32 mouse cellular contexts compared by ENCODE assay signal in the genomic region with DNA sequence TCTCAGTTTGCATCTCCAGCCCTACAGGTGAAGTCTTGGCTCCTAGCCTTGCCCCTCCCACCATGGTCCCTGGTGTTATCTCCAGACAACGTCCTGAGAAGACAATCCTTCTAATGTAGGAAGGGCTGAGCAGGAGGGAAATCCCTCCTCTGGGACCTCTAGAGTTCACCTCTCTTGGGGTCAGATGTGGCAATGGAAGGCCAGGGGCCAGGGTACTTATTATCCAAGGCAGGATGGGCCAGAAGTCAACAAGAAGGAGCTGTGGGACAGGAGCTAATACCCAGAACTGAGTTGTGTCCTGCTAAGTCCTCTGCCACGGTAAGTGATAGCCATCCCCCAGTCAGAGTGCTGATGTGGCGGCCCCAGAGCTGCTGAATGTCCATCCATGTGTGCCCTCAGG. TPM values are rescaled to one million over a fixed set of nuclear protein-coding genes. Genes with fewer than 3 reads are reported as not detected.
DNase-seq lines count a peak whose midpoint lies in the region; ATAC-seq and TF ChIP-seq lines count a peak whose summit lies in the region.
"Had no signal": no experiment of that assay in that cellular context is flagged by ENCODE, and none has a peak within 500 bp of the region (broad histone marks: within the 10 kb centered on the region; RNA-seq: fewer than 3 reads in every experiment).

A gene (plus strand): TSS at position 245 of the 400 bp plus-strand sequence.

- no peak within 1 kb of the TSS for H3K4me2 ChIP-seq in kidney, embryonic 16.5 days (replicated peaks; ENCODE audit: low read depth, low read length)
- H3K4me2 ChIP-seq in CH12.LX (ENCODE audit: insufficient read depth, low read depth, poor library complexity, severe bottlenecking) = peak within 1 kb of the TSS; percentile 42; the same call in 1 of the 2 replicates
- H3K4me2 ChIP-seq: heart, embryonic 13.5 days; liver, embryonic 13.5 days had no signal

- TF ChIP-seq POLR2A in CH12.LX (IDR thresholded peaks at IDR 0.05; ENCODE audit: low read depth, low read length) = no peak
- TF ChIP-seq POLR2A in heart, adult 2 months (IDR thresholded peaks at IDR 0.05; ENCODE audit: insufficient read depth, low read depth, low read length) = no peak

- H3K4me1 ChIP-seq in kidney, embryonic 16.5 days (ENCODE audit: insufficient read depth, low read length) = no peaks in the 10 kb centered on the region
- H3K4me1 ChIP-seq in CH12.LX (ENCODE audit: control insufficient read depth in 1 of 2, insufficient read depth in 2 of 2) = peaks cover 5 to 26% of the 10 kb centered on the region in 2 experiments
- H3K4me1 ChIP-seq in brown adipose tissue, adult 24 weeks (ENCODE audit: control insufficient read depth, insufficient read depth, insufficient read length, low read length) = peaks cover 13% of the 10 kb centered on the region; the same call in 1 of the 2 replicates
- H3K4me1 ChIP-seq in heart, adult 2 months (ENCODE audit: control insufficient read depth, insufficient read depth, low read length) = no peaks in the 10 kb centered on the region
- H3K4me1 ChIP-seq: heart, embryonic 13.5 days; liver, embryonic 13.5 days had no signal

- no peak for TF ChIP-seq RAD21 in CH12.LX (IDR thresholded peaks at IDR 0.05; ENCODE audit: low read depth, low read length)

- 72% methylated on average over 3 of the region's 3 CpGs for WGBS in kidney, embryonic 16.5 days
- 66% methylated on average over 3 of the region's 3 CpGs for WGBS in heart, adult 2 months

- no peak for TF ChIP-seq CTCF in CH12.LX (conservative IDR thresholded peaks at IDR 0.05 in 1 of 2, IDR thresholded peaks at IDR 0.05 in 1 of 2; ENCODE audit: low read depth in 2 of 2, low read length in 2 of 2)
- no peak for TF ChIP-seq CTCF in heart, adult 2 months (IDR thresholded peaks at IDR 0.05)

- H3K27me3 ChIP-seq in kidney, embryonic 16.5 days (ENCODE audit: insufficient read depth, low read length) = no peaks in the 10 kb centered on the region
- no peaks in the 10 kb centered on the region for H3K27me3 ChIP-seq in CH12.LX (replicated peaks)
- H3K27me3 ChIP-seq in heart, adult 2 months (ENCODE audit: control insufficient read depth, insufficient read depth, low read length) = no peaks in the 10 kb centered on the region
- H3K27me3 ChIP-seq: embryonic facial prominence, embryonic 12.5 days; midbrain, embryonic 15.5 days had no signal

- H3K27ac ChIP-seq in kidney, embryonic 16.5 days (ENCODE audit: low read length) = no peak within 1 kb of the TSS
- no peak within 1 kb of the TSS for H3K27ac ChIP-seq in CH12.LX (ENCODE audit: insufficient read depth, low read depth)
- H3K27ac ChIP-seq in brown adipose tissue, adult 24 weeks (replicated peaks; ENCODE audit: low read depth, low read length) = no peak within 1 kb of the TSS
- no peak within 1 kb of the TSS for H3K27ac ChIP-seq in heart, adult 2 months
- H3K27ac ChIP-seq: embryonic facial prominence, embryonic 12.5 days; heart, embryonic 13.5 days; hindbrain, embryonic 14.5 days; limb, embryonic 12.5 days; liver, embryonic 13.5 days; macrophage; midbrain, embryonic 15.5 days; stomach, postnatal 0 days had no signal

- intact Hi-C loops in heart, adult 2 months (cut with DNase I) = no loop called here

- no peak for DNase-seq in kidney, postnatal 10 days
- no peak for DNase-seq in CH12.LX (ENCODE audit: extremely low read depth)
- no peak for DNase-seq in adrenal gland, adult 8-10 months
- DNase-seq in Muller cell, postnatal 12 days (ENCODE audit: inconsistent ontology term) = no peak
- DNase-seq in heart, adult 2 months = no peak
- DNase-seq: cerebellum, adult 11-12 months; cerebellum, adult 9-11 months; embryo, embryonic 11 days; gastrocnemius, postnatal 36 days; heart, postnatal 10 days; kidney, adult 18-20 months; kidney, postnatal 14 days; liver, embryonic 13.5 days; lung, adult 18-20 months; lung, postnatal 10 days; right cerebral cortex, adult 18-20 months; spleen, adult 18-20 months; thymus, adult 18-20 months; thymus, postnatal 4 days had no signal

- no peak within 1 kb of the TSS for H3K9ac ChIP-seq in kidney, embryonic 16.5 days (replicated peaks; ENCODE audit: low read length)
- H3K9ac ChIP-seq in CH12.LX (ENCODE audit: insufficient read depth, low read depth) = no peak within 1 kb of the TSS
- no peak within 1 kb of the TSS for H3K9ac ChIP-seq in heart, adult 2 months (ENCODE audit: low read depth, low read length)
- H3K9ac ChIP-seq: heart, embryonic 13.5 days; limb, embryonic 12.5 days; liver, embryonic 13.5 days; midbrain, embryonic 15.5 days had no signal

- in situ Hi-C loops in CH12.LX (cut with MboI; ENCODE audit: low pct_ligation_motif_present, low pct_unique_long_range_greater_than_20kb, low sequenced_read_pairs) = no loop called here

- no peaks in the 10 kb centered on the region for H3K36me3 ChIP-seq in kidney, embryonic 16.5 days (ENCODE audit: insufficient read depth, low read length)
- no peaks in the 10 kb centered on the region for H3K36me3 ChIP-seq in CH12.LX (replicated peaks in 1 of 2; ENCODE audit: control insufficient read depth in 1 of 2, insufficient read depth in 1 of 2, low read length in 1 of 2)
- H3K36me3 ChIP-seq in heart, adult 2 months (ENCODE audit: control insufficient read depth, insufficient read depth, low read length) = no peaks in the 10 kb centered on the region
- H3K36me3 ChIP-seq: embryonic facial prominence, embryonic 12.5 days; heart, embryonic 13.5 days; limb, embryonic 12.5 days; liver, embryonic 13.5 days; midbrain, embryonic 15.5 days had no signal

- no peak within 1 kb of the TSS for H3K4me3 ChIP-seq in kidney, embryonic 16.5 days (ENCODE audit: low read length)
- no peak within 1 kb of the TSS for H3K4me3 ChIP-seq in CH12.LX (replicated peaks in 1 of 3; ENCODE audit: low read depth in 2 of 3, low read length in 2 of 3, poor library complexity in 1 of 3)
- H3K4me3 ChIP-seq in brown adipose tissue, adult 24 weeks (ENCODE audit: insufficient read depth, low read depth, low read length) = no peak within 1 kb of the TSS
- H3K4me3 ChIP-seq in heart, adult 2 months = no peak within 1 kb of the TSS
- H3K4me3 ChIP-seq: embryonic facial prominence, embryonic 12.5 days; heart, embryonic 13.5 days; limb, embryonic 12.5 days; liver, embryonic 13.5 days had no signal

- dilution Hi-C loops in CH12.LX (cut with MboI; ENCODE audit: extremely low pct_ligation_motif_present, extremely low pct_unique_long_range_greater_than_20kb, low sequenced_read_pairs) = no loop called here

- peak; percentile 49 for ATAC-seq in kidney, embryonic 16.5 days (ENCODE audit: low FRiP score, low TSS enrichment)
- ATAC-seq in megakaryocyte-erythroid progenitor cell, adult 5-6 weeks (replicated peaks; ENCODE audit: low FRiP score, low TSS enrichment, poor library complexity, severe bottlenecking) = no peak
- ATAC-seq: forebrain, embryonic 14.5 days; midbrain, embryonic 15.5 days had no signal

- no peaks in the 10 kb centered on the region for H3K79me2 ChIP-seq in CH12.LX (replicated peaks; ENCODE audit: control insufficient read depth, extremely low read depth, insufficient read depth, poor library complexity, severe bottlenecking)
- H3K79me2 ChIP-seq in heart, adult 2 months (replicated peaks; ENCODE audit: control insufficient read depth, insufficient read depth, low read length) = no peaks in the 10 kb centered on the region

- TF ChIP-seq EP300 in CH12.LX (IDR thresholded peaks at IDR 0.05; ENCODE audit: low read length) = no peak
- TF ChIP-seq EP300 in heart, adult 2 months (IDR thresholded peaks at IDR 0.05; ENCODE audit: insufficient read depth, low read depth, low read length) = no peak

- H3K9me3 ChIP-seq in kidney, embryonic 16.5 days (ENCODE audit: low read length) = no peaks in the 10 kb centered on the region
- no peaks in the 10 kb centered on the region for H3K9me3 ChIP-seq in CH12.LX (replicated peaks; ENCODE audit: low read length)
- H3K9me3 ChIP-seq: embryonic facial prominence, embryonic 12.5 days; heart, embryonic 13.5 days; limb, embryonic 12.5 days; liver, embryonic 13.5 days; midbrain, embryonic 15.5 days had no signal

TF ChIP-seq in CH12.LX, 34 proteins besides CTCF, POLR2A, EP300 and RAD21:
- no peak for TF ChIP-seq PAX5 (IDR thresholded peaks at IDR 0.05; ENCODE audit: low read length)
- no peak for TF ChIP-seq HCFC1 (IDR thresholded peaks at IDR 0.05; ENCODE audit: low read depth, low read length)
- no peak for TF ChIP-seq CHD1 (IDR thresholded peaks at IDR 0.05; ENCODE audit: low read depth, low read length)
- no peak for TF ChIP-seq E2F4 (IDR thresholded peaks at IDR 0.05; ENCODE audit: insufficient replicate concordance, low read depth, low read length)
- no peak for TF ChIP-seq BHLHE40 (IDR thresholded peaks at IDR 0.05; ENCODE audit: low read depth, low read length)
- TF ChIP-seq MXI1 (IDR thresholded peaks at IDR 0.05; ENCODE audit: low read depth, low read length) = no peak
- TF ChIP-seq TBP (conservative IDR thresholded peaks at IDR 0.05; ENCODE audit: low read depth, low read length) = no peak
- TF ChIP-seq KAT2A (IDR thresholded peaks at IDR 0.05; ENCODE audit: insufficient replicate concordance, low read length) = no peak
- TF ChIP-seq CHD2 (IDR thresholded peaks at IDR 0.05; ENCODE audit: low read length) = no peak
- TF ChIP-seq UBTF (IDR thresholded peaks at IDR 0.05; ENCODE audit: low read depth, low read length) = no peak
- no peak for TF ChIP-seq MAX (IDR thresholded peaks at IDR 0.05; ENCODE audit: low read length)

RNA-seq across cellular contexts. Expression of the gene that starts here (rescaled TPM):
- 0.31 and 0.55 TPM in 2 replicates for polyA plus RNA-seq in kidney, embryonic 16.5 days (2015; fragmentation: Nextera tagmentation; extraction: Ambion mirVana)
- not detected in 2 replicates for total RNA-seq in CH12.LX (2012; rRNA removed)
- total RNA-seq in CH12.LX (2014; rRNA removed) = not detected in 2 replicates
- polyA plus RNA-seq in CH12.LX (2012; ENCODE audit: insufficient read length, low read depth) = 0.27 TPM in 1 of 2 replicates, not detected in the other
- total RNA-seq in adrenal gland, adult 8-10 months (2022) = 100 to 1,000 TPM in 3 of 4 experiments, 10 to 100 TPM in 1; 50.2 to 152 (median 108) TPM
- 212 and 269 TPM in 2 replicates for polyA plus RNA-seq in brown adipose tissue, adult 24 weeks (2012; ENCODE audit: insufficient read depth, insufficient read length, missing spikeins)
- total RNA-seq in megakaryocyte-erythroid progenitor cell, adult 5-6 weeks (2014; fragmentation: Nextera tagmentation) = not detected in 2 replicates
- not detected in 2 replicates for total RNA-seq in megakaryocyte-erythroid progenitor cell, adult 5-6 weeks (2017)
- total RNA-seq in heart, adult 2 months (2021) = 1 to 10 TPM in 1 of 2 experiments, under 1 TPM in 1; 0.86 to 2.4 TPM
- 3.0 and 8.4 TPM in 2 replicates for polyA plus RNA-seq in heart, adult 2 months (2012; rRNA removed)
- total RNA-seq: hematopoietic stem cell, adult 5-6 weeks had no signal
- polyA plus RNA-seq: heart, embryonic 13.5 days; limb, embryonic 12.5 days; macrophage; neural tube, embryonic 11.5 days; stomach, postnatal 0 days had no signal

Comparison
In these comparisons a context has a peak if more than half of its experiments do, and no peak if none do; other contexts are left out.
1. RNA of the gene that starts here (total RNA-seq): 50.2 to 152 TPM in adrenal gland, adult 8-10 months; 0.86 to 2.4 TPM in heart, adult 2 months, not detected in CH12.LX and not detected in megakaryocyte-erythroid progenitor cell, adult 5-6 weeks; every median in the first group is over 10 times any median in the second.
2. RNA of the gene that starts here (polyA plus RNA-seq): 212 to 269 TPM in brown adipose tissue, adult 24 weeks; 3.0 to 8.4 TPM in heart, adult 2 months, 0.31 to 0.55 TPM in kidney, embryonic 16.5 days and 0.27 TPM in CH12.LX; every median in the first group is over 10 times any median in the second.
3. Peak in ATAC-seq in kidney, embryonic 16.5 days; RNA of the gene not detected or under 1 TPM.